Mouse (Mus musculus) small intestine, adult 2 months (tissue): ENCODE data around the gene Podnl1. TPM values are rescaled to one million over a fixed set of nuclear protein-coding genes. Genes with fewer than 3 reads are reported as not detected.
A peak's percentile ranks its signal among the peaks of the same experiment; 100 is the strongest.

Experiments used
- H3K27ac ChIP-seq: fragments of 200-500 bp; 2 replicates; pipeline ENCODE4 v1.5.1; 2012; ENCODE audit warnings: low read depth, low read length, control low read depth, inconsistent platforms; ENCODE audit not compliant: insufficient read depth
- H3K27me3 ChIP-seq: fragments of 200-500 bp; 2 replicates; pipeline ENCODE4 v1.6.1; 2012; ENCODE audit warnings: mild to moderate bottlenecking, moderate library complexity, low read length, inconsistent platforms; ENCODE audit not compliant: control insufficient read depth, insufficient read depth
- H3K36me3 ChIP-seq: fragments of 200-500 bp; 2 replicates; pipeline ENCODE4 v1.6.1; 2012; ENCODE audit warnings: mild to moderate bottlenecking, low read length, control low read depth, inconsistent platforms; ENCODE audit not compliant: control insufficient read depth, insufficient read depth
- H3K4me1 ChIP-seq: fragments of 200-500 bp; 2 replicates; pipeline ENCODE4 v1.6.1; 2012; ENCODE audit warnings: low read length, inconsistent platforms, mixed read lengths; ENCODE audit not compliant: control insufficient read depth, insufficient read depth, insufficient read length
- H3K4me3 ChIP-seq: fragments of 200-500 bp; 2 replicates; pipeline ENCODE4 v1.5.1; 2012; ENCODE audit warnings: low read depth, mild to moderate bottlenecking, control low read depth, inconsistent platforms, low read length, moderate library complexity
- CTCF ChIP-seq: fragments of 200-500 bp; IDR thresholded peaks from 2 replicates; pipeline ENCODE4 v1.5.1; 2012; ENCODE audit warnings: low read depth, mild to moderate bottlenecking, control low read depth, inconsistent platforms, low read length, moderate library complexity, mixed read lengths; ENCODE audit not compliant: insufficient replicate concordance, insufficient read length; ENCODE audit errors: extremely low read depth
- POLR2A ChIP-seq: fragments of 200-500 bp; IDR thresholded peaks from 2 replicates; pipeline ENCODE4 v1.6.1; 2012; ENCODE audit warnings: low read depth, mild to moderate bottlenecking, control low read depth, inconsistent platforms, low read length, moderate library complexity
- WGBS: fragments of 180-500 bp; shearing (Covaris S2); methylation state at CpG from one replicate; pipeline ENCODE4 v1.1.7; 2018; 5-methylcytosine and 5-hydroxymethylcytosine counted together
- polyA plus RNA-seq: library from polyadenylated mRNA; depleted of rRNA; stranded (reverse); fragments of >200 nt; gene quantifications from 2 replicates; pipeline ENCODE4 v1.2.3, GENCODE M21; 2012; rRNA removed

The Podnl1 gene
- polyA plus RNA-seq, result 3.8 and 12.7 TPM in 2 replicates

DNA sequence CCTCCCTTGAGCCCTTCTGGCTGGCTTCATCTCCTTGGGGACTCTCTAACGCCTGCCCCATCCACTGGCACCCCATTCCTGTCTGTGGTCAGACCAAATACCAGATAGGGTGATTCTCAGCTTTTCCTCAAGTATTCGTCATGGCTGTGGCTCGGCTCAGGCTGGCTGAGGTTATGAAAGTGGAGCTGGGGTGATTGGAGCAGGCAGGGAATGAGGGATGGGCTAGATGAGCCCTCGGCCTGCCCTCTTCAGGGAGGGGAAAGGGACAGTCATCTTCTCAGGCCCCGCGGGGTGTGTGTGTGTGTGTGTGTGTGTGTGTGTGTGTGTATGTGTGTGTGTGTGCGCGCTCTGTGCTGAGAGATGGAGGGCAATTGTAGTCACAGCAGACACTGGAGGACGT, at the start of gene Podnl1:
TSS of gene Podnl1 (plus strand) at position 334 of the 400 bp plus-strand sequence.
- no peak for TF ChIP-seq POLR2A
- TF ChIP-seq CTCF, result no peak

DNA sequence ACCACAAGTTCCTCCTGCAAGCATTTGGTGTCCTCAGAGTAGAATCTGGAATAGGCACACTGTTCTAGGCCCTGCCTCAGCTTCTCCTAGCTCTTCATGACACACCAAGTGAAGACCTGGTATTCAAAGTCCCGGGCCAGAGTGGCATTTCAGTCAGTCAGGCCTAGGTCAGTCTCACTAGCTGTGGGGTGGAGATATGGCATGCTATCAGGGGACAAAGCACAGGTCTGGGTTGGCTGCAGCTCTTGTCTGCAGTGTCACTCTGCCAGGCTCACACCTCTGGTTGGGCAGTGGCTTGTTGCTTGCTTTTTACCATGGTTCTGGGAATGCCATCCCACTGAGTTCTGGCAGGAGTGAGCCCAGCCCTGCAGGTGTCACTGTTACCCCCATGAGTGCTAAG, 49.4 kb upstream of the Podnl1 start:
- Histone ChIP-seq H3K36me3 (peaks cover 11% of the 10 kb centered on the region), H3K4me3 (no peak overlapping the region), H3K4me1 (peaks cover 2% of the 10 kb centered on the region; the same call in 1 of the 2 replicates), H3K27ac (no peak overlapping the region), H3K27me3 (no peaks in the 10 kb centered on the region)
- WGBS, result 86% methylated on average over 1 of the region's 1 CpGs
- TF ChIP-seq CTCF, result no peak
- TF ChIP-seq POLR2A, result no peak

More for the DNA sequence above, at the start of gene Podnl1:
- Histone ChIP-seq H3K27me3 (no peaks in the 10 kb centered on the region), H3K27ac (peak within 1 kb of the TSS; percentile 11; the same call in 1 of the 2 replicates), H3K36me3 (no peaks in the 10 kb centered on the region), H3K4me3 (peak within 1 kb of the TSS; percentile 21), H3K4me1 (no peaks in the 10 kb centered on the region)
- 42% methylated on average over 9 of the region's 9 CpGs for WGBS

DNA sequence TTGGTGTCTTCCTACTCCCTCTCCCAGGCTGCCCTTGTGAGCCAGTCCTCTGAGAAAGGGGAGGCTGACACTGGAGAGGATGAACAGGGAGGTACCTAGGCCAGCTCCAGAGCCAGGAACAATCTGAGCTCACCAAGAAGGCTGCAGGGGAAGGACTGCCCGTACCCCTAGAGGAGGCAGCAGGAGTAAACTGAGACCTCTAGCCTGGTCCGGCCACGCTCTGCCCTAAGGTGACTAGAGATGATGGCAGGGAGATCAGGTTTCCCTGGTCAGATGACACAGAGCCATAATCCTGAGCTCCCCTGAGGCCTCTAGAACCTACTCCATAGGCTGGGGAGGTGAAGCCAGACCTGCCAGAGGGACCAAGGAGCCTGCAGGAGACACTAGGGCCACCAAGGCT, 48.9 kb upstream of the Podnl1 start:
- no peak for TF ChIP-seq POLR2A
- no peak for TF ChIP-seq CTCF
- WGBS, result 96% methylated on average over 3 of the region's 3 CpGs
- Histone ChIP-seq H3K4me1 (no peaks in the 10 kb centered on the region), H3K36me3 (peaks cover 12% of the 10 kb centered on the region), H3K27ac (no peak overlapping the region), H3K4me3 (no peak overlapping the region), H3K27me3 (no peaks in the 10 kb centered on the region)

DNA sequence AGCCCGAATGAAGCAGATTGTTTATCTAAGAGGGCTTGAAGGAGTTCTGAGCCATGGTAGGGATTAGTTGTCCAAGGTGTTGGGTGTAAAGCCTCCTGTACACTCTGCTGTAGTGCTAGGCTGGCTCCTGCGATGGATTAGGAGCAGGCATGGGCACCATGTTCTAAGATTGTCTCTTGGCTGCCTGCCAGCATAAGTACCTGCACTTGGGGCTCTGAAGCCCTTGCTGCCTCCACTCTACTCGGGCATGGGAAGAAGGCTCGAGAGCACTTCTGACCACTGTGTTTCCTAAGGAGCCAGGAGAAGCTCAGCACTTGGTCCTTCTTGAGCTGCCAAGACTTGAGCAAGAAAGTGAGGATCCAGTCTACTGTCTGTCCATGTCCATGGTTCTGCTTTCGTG, 46.6 kb upstream of the Podnl1 start:
- peaks cover 28% of the 10 kb centered on the region for H3K36me3 ChIP-seq
- TF ChIP-seq CTCF, result no peak
- TF ChIP-seq POLR2A, result no peak
- no peak overlapping the region for H3K4me3 ChIP-seq
- H3K27me3 ChIP-seq, result no peaks in the 10 kb centered on the region
- 80% methylated on average over 5 of the region's 5 CpGs for WGBS
- H3K4me1 ChIP-seq, result no peaks in the 10 kb centered on the region
- H3K27ac ChIP-seq, result no peak overlapping the region

DNA sequence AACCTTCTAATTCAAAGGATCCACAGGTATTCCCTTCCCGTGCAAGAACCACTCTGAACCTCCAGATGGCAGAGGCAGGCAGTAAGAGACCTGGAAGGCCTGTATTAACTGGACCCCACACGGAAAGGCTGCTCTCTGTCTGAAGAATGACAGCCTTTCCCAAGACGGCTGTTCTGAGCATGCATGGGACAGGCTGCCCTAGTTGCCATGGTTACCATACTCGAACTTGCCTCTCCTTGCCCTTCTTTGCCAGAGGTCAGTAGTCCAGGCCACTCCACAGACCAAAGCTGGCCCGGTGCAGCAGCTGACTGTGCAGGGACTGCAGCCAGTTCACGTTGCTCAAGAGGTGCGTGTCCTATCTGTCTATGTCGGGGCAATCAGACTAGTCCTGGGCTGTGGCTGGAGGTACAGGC, 42.0 kb upstream of the Podnl1 start:
- Histone ChIP-seq H3K27ac (no peak overlapping the region), H3K4me1 (peaks cover 3% of the 10 kb centered on the region), H3K27me3 (no peaks in the 10 kb centered on the region), H3K36me3 (peaks cover 50% of the 10 kb centered on the region), H3K4me3 (no peak overlapping the region)
- WGBS, result 63% methylated on average over 8 of the region's 8 CpGs
- no peak for TF ChIP-seq CTCF
- TF ChIP-seq POLR2A, result no peak

DNA sequence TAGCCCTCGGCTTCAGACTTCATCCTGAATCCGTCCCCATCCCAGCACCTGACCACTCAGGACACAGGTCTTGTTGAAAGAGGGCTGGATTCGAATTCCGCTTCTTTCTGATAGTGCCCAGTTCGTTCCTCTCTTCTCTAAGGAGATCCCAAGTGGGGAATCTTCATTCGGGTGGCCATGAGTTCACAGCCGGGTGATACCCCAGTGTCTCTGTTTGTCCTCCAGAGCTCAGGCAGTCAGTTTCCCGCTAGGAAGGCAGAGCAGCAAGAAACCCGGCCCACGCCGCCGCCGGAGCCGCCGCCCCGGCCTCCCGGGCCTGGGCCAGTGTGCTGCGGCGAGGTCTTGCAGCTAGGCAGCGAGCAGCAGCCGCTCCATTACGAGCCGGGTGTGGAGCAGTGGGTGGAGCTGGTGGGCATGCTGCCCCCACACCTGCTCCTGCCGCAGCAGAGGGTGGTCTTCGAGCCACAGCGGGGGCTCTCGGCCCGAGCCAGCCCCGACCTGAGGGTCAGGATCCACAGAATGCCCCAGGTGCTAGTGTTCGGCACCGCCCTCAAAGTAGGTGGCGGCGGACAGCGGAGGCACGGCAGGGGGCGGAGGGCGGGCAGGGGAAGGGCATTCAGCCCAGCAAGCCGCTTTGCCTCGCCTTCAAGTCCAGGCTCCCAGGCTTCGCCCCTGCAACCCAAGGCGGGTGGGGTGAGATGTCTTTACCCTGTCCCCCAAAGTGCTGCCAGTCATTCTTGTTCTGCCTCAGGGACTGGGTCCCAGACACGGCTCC, 41.3 kb upstream of the Podnl1 start:
- Histone ChIP-seq H3K4me1 (peaks cover 7% of the 10 kb centered on the region), H3K4me3 (no peak overlapping the region), H3K27ac (no peak overlapping the region), H3K36me3 (peaks cover 50% of the 10 kb centered on the region), H3K27me3 (no peaks in the 10 kb centered on the region)
- no peak for TF ChIP-seq POLR2A
- no peak for TF ChIP-seq CTCF
- 86% methylated on average over 42 of the region's 42 CpGs for WGBS

DNA sequence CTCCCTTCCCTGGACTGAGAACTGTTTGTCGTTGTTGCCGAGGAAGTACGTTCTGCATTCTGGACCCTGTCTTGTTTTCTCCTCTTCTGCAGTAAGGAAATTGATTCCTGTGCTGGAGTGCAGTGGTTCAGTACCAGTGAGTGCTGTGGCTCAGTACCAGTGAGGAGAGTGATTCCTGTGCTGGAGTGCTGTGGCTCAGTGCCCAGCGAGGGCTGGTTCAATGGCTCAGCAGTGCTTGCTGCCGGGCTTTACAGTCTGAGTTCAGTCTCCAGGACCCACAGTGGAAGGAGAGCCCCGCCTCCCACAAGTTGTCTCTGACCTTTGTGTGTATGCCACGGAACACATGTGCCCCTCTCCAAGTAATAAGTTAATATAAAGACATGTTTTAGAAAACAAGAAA, 38.6 kb upstream of the Podnl1 start:
- H3K27me3 ChIP-seq, result no peaks in the 10 kb centered on the region
- TF ChIP-seq CTCF, result no peak
- no peak for TF ChIP-seq POLR2A
- H3K4me3 ChIP-seq, result no peak overlapping the region
- H3K4me1 ChIP-seq, result peaks cover 18% of the 10 kb centered on the region
- 73% methylated on average over 7 of the region's 7 CpGs for WGBS
- no peak overlapping the region for H3K27ac ChIP-seq
- H3K36me3 ChIP-seq, result peaks cover 43% of the 10 kb centered on the region
